In genomic region chr4:153768350-153768749, GRCm38 (mm10) we compare ENCODE assay signal across 19 mouse cellular contexts.
DNase-seq lines count a peak whose midpoint lies in the region; ATAC-seq lines count a peak whose summit lies in the region.
"Had no signal": no experiment of that assay in that cellular context is flagged by ENCODE, and none has a peak within 500 bp of the region (broad histone marks: within the 10 kb centered on the region; RNA-seq: fewer than 3 reads in every experiment).

No protein-coding gene starts in this region.

- ATAC-seq in hindbrain, embryonic 16.5 days, result no peak
- ATAC-seq in hindbrain, embryonic 11.5 days (ENCODE audit: low FRiP score), result no peak
- no peak for ATAC-seq in midbrain, embryonic 13.5 days

- 72% methylated on average over 3 of the region's 3 CpGs for WGBS in hindbrain, embryonic 16.5 days
- 55% methylated on average over 3 of the region's 3 CpGs for WGBS in hindbrain, embryonic 11.5 days
- 58% methylated on average over 3 of the region's 3 CpGs for WGBS in midbrain, embryonic 10.5 days
- 70% methylated on average over 3 of the region's 3 CpGs for WGBS in midbrain, embryonic 13.5 days

- 0 out of 2 replicates have a peak overlapping the region, but pooled peaks have one; percentile 0 for H3K27ac ChIP-seq in hindbrain, embryonic 16.5 days (ENCODE audit: low read depth, low read length)
- no peak overlapping the region for H3K27ac ChIP-seq in hindbrain, embryonic 11.5 days (ENCODE audit: low read depth, low read length)
- peak overlapping the region; percentile 39; the same call in 1 of the 2 replicates for H3K27ac ChIP-seq in midbrain, embryonic 10.5 days (replicated peaks)
- no peak overlapping the region for H3K27ac ChIP-seq in midbrain, embryonic 13.5 days
- H3K27ac ChIP-seq: macrophage had no signal

- no peaks in the 10 kb centered on the region for H3K36me3 ChIP-seq in hindbrain, embryonic 16.5 days (ENCODE audit: control insufficient read depth, insufficient read depth, low read length)
- no peaks in the 10 kb centered on the region for H3K36me3 ChIP-seq in hindbrain, embryonic 11.5 days (ENCODE audit: control insufficient read depth, insufficient read depth, low read length)
- H3K36me3 ChIP-seq in midbrain, embryonic 10.5 days, result no peaks in the 10 kb centered on the region
- no peaks in the 10 kb centered on the region for H3K36me3 ChIP-seq in midbrain, embryonic 13.5 days

- H3K27me3 ChIP-seq in hindbrain, embryonic 16.5 days (replicated peaks; ENCODE audit: control insufficient read depth, insufficient read depth, low read length), result no peaks in the 10 kb centered on the region
- H3K27me3 ChIP-seq in hindbrain, embryonic 11.5 days (ENCODE audit: control insufficient read depth, insufficient read depth, low read length), result no peaks in the 10 kb centered on the region
- no peaks in the 10 kb centered on the region for H3K27me3 ChIP-seq in midbrain, embryonic 10.5 days (ENCODE audit: low read depth, poor library complexity, severe bottlenecking)
- H3K27me3 ChIP-seq in midbrain, embryonic 13.5 days, result no peaks in the 10 kb centered on the region

- no peak overlapping the region for H3K9ac ChIP-seq in hindbrain, embryonic 16.5 days (ENCODE audit: low read depth, low read length)
- no peak overlapping the region for H3K9ac ChIP-seq in hindbrain, embryonic 11.5 days (ENCODE audit: low read depth, low read length)
- no peak overlapping the region for H3K9ac ChIP-seq in midbrain, embryonic 13.5 days (replicated peaks)

- intact Hi-C loops in heart, postnatal 10 days (cut with DNase I), result no loop called here

- H3K4me3 ChIP-seq in hindbrain, embryonic 16.5 days (ENCODE audit: low read length), result no peak overlapping the region
- no peak overlapping the region for H3K4me3 ChIP-seq in hindbrain, embryonic 11.5 days (ENCODE audit: low read depth, low read length)
- H3K4me3 ChIP-seq in midbrain, embryonic 10.5 days, result no peak overlapping the region
- H3K4me3 ChIP-seq in midbrain, embryonic 13.5 days (replicated peaks), result no peak overlapping the region

- no peaks in the 10 kb centered on the region for H3K4me1 ChIP-seq in hindbrain, embryonic 16.5 days (ENCODE audit: control insufficient read depth, insufficient read depth, low read depth, low read length)
- no peaks in the 10 kb centered on the region for H3K4me1 ChIP-seq in hindbrain, embryonic 11.5 days (replicated peaks; ENCODE audit: control insufficient read depth, insufficient read depth, low read length)
- H3K4me1 ChIP-seq in midbrain, embryonic 10.5 days, result peaks cover 43% of the 10 kb centered on the region
- peaks cover 7% of the 10 kb centered on the region; the same call in 1 of the 2 replicates for H3K4me1 ChIP-seq in midbrain, embryonic 13.5 days (replicated peaks)

- H3K4me2 ChIP-seq in hindbrain, embryonic 16.5 days (ENCODE audit: low read length), result no peak overlapping the region
- no peak overlapping the region for H3K4me2 ChIP-seq in hindbrain, embryonic 11.5 days (replicated peaks; ENCODE audit: low read depth, low read length)
- no peak overlapping the region for H3K4me2 ChIP-seq in midbrain, embryonic 13.5 days (replicated peaks)
- H3K4me2 ChIP-seq: liver, embryonic 11.5 days; midbrain, embryonic 11.5 days had no signal

- H3K9me3 ChIP-seq in hindbrain, embryonic 16.5 days (ENCODE audit: control insufficient read depth, low read length), result 0 out of 2 replicates have a peak, but pooled peaks cover 2% of the 10 kb centered on the region
- no peaks in the 10 kb centered on the region for H3K9me3 ChIP-seq in hindbrain, embryonic 11.5 days (ENCODE audit: control insufficient read depth, low read length)
- no peaks in the 10 kb centered on the region; the same call in 1 of the 2 replicates for H3K9me3 ChIP-seq in midbrain, embryonic 10.5 days (replicated peaks)
- no peaks in the 10 kb centered on the region for H3K9me3 ChIP-seq in midbrain, embryonic 13.5 days

- peak; percentile 78 for DNase-seq in heart, adult 11 months
- DNase-seq in heart, adult 18-20 months, result no peak
- DNase-seq in hindbrain, embryonic 11.5 days (ENCODE audit: low spot score), result no peak
- no peak for DNase-seq in midbrain, embryonic 10.5 days (ENCODE audit: low spot score)
- peak; percentile 7 to 16 for DNase-seq in heart, postnatal 10 days
- no peak for DNase-seq in thymus, adult 18-20 months
- DNase-seq: adrenal gland, postnatal 36 days; cerebellum, adult 18-20 months; cerebellum, postnatal 36 days; gastrocnemius, postnatal 25 days; kidney, adult 2 months; kidney, postnatal 25 days; layer of hippocampus, adult 9-11 months; right cerebral cortex, adult 18-20 months had no signal

Comparison
In these comparisons a context has a peak if more than half of its experiments do, and no peak if none do; other contexts are left out.
1. DNase-seq: peak in heart, adult 11 months (single experiment) and heart, postnatal 10 days (2 of 2); none in heart, adult 18-20 months (0 of 2), hindbrain, embryonic 11.5 days (single experiment), midbrain, embryonic 10.5 days (single experiment) and thymus, adult 18-20 months (0 of 2).
2. H3K27ac ChIP-seq: peak in hindbrain, embryonic 16.5 days (single experiment) and midbrain, embryonic 10.5 days (single experiment); none in hindbrain, embryonic 11.5 days (single experiment) and midbrain, embryonic 13.5 days (single experiment).